Mouse (Mus musculus) intestine, embryonic 15.5 days (tissue): Measurements from ENCODE around the gene Wasf2. TPM values are rescaled to one million over a fixed set of nuclear protein-coding genes. Genes with fewer than 3 reads are reported as not detected.

Source experiments
- ATAC-seq: fragments of 200-750 bp; cut with Nextera tagmentation; 2 replicates; pipeline ENCODE4 v1.8.0; 2017; ENCODE audit warnings: moderate TSS enrichment, moderate library complexity
- H3K27ac ChIP-seq: fragments of 300-500 bp; sonication (generic); 2 replicates; pipeline ENCODE4 v1.5.1; 2015; ENCODE audit warnings: mild to moderate bottlenecking, inconsistent platforms
- H3K27me3 ChIP-seq: fragments of 300-500 bp; sonication (generic); replicated peaks from 2 replicates; pipeline ENCODE4 v1.6.1; 2015; ENCODE audit warnings: inconsistent platforms
- H3K36me3 ChIP-seq: fragments of 300-500 bp; sonication (generic); 2 replicates; pipeline ENCODE4 v1.6.1; 2015; ENCODE audit warnings: inconsistent platforms
- H3K4me1 ChIP-seq: fragments of 300-500 bp; sonication (generic); replicated peaks from 2 replicates; pipeline ENCODE4 v1.6.1; 2015; ENCODE audit warnings: inconsistent platforms
- H3K4me2 ChIP-seq: fragments of 300-500 bp; sonication (generic); replicated peaks from 2 replicates; pipeline ENCODE4 v1.6.1; 2015; ENCODE audit warnings: mild to moderate bottlenecking, inconsistent platforms
- H3K4me3 ChIP-seq: fragments of 300-500 bp; sonication (generic); replicated peaks from 2 replicates; pipeline ENCODE4 v1.5.1; 2015; ENCODE audit warnings: inconsistent platforms
- H3K9ac ChIP-seq: fragments of 300-500 bp; sonication (generic); 2 replicates; pipeline ENCODE4 v1.6.1; 2015; ENCODE audit warnings: inconsistent platforms
- H3K9me3 ChIP-seq: fragments of 300-500 bp; sonication (generic); 2 replicates; pipeline ENCODE4 v1.6.1; 2016; ENCODE audit warnings: inconsistent platforms
- WGBS: fragments of 180-500 bp; shearing (Covaris S2); methylation state at CpG from one replicate; pipeline ENCODE4 v1.1.7; 2015; 5-methylcytosine and 5-hydroxymethylcytosine counted together
- polyA plus RNA-seq: library from polyadenylated mRNA; unstranded; fragments of >200 nt; fragmentation: Nextera tagmentation; extraction: Ambion mirVana; gene quantifications from 2 replicates; pipeline ENCODE4 v1.2.1, GENCODE M21; 2015

Gene Wasf2
- polyA plus RNA-seq, 1 experiment from 2014 or later = 115 TPM

DNA sequence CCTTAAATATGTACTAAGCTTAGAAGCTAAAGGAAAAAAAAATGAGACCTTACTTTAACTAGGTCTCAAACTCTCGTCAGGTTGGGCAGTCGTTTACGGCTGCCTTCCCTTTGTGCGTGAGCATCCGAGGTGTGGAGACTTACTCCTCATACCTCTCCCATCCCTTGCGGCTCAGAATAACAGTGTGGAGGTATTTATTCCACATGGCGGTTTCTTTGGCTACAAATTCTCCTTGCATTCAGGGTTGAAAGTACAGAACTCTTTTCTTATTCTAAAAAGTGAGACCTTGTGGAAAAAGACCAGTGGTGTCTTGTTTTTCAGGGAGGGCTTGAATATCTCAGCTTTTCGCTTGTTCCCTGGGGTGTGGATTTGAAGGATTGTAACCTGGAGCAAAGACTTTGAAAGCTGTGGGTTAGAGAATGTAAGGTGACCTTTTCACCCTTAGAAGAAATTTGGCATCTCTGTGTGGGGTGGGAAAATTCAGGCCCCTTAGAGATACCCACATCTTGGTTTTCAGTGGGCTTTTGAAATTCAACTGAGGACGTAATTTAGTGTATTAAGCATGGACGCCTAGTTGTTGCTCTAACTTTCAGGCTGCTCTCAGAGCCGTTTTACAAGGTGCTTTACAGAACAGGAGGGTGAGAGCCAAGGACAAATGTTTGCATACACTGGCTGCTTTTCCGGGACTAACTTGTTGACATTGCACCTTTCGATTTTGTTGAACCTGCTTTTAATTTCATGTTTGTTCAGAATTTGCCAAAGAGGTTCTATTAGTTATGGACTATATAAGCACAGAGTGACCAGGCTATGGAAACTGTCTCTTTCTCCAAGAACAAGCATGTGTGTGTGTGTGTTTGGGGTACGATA is 54.0 kb downstream of the Wasf2 start:
- no peak for ATAC-seq
- H3K9me3 ChIP-seq = no peaks in the 10 kb centered on the region
- no peaks in the 10 kb centered on the region for H3K27me3 ChIP-seq
- H3K4me1 ChIP-seq = peaks cover 22% of the 10 kb centered on the region
- no peak overlapping the region for H3K4me3 ChIP-seq
- H3K27ac ChIP-seq = peak overlapping the region; percentile 78
- WGBS = 49% methylated on average over 14 of the region's 14 CpGs
- no peak overlapping the region for H3K4me2 ChIP-seq
- H3K36me3 ChIP-seq = peaks cover 19% of the 10 kb centered on the region
- no peak overlapping the region for H3K9ac ChIP-seq

DNA sequence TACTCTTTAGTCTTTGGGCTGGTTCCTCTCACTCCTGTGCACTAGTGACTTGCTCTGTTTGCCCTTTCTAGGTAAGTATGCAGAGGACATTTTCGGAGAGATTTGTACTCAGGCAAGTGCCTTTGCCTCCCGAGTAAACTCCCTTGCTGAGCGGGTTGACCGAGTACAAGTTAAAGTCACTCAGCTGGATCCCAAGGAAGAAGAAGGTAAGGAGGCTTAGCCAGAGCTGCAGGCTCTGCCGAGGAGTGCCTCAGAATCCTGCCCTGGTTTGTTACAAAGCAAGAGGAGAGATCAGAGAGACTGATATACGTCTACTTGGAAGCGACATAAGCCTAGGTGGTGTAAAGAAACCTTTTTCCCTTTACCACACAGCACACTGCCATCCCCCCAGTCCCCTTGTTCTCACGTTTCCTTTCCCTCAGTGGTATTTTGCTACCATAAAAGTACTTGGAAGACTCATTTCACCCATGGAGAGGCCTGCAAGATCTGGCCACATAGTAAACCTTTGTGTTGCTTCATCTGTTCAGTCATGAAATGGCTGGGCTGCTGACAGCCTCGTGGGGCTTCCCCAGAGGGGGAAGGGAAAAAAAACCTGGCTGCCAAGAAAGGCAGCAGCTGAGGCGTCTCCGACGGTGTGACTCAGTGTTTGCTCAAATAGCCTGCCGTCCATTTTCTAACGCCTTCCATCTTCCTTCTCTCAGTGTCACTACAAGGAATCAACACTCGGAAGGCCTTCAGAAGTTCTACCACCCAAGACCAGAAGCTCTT is 54.8 kb downstream of the Wasf2 start:
- peaks cover 22% of the 10 kb centered on the region for H3K4me1 ChIP-seq
- H3K4me3 ChIP-seq = no peak overlapping the region
- H3K9ac ChIP-seq = no peak overlapping the region
- ATAC-seq = peak; percentile 79
- WGBS = 26% methylated on average over 15 of the region's 15 CpGs
- no peak overlapping the region for H3K4me2 ChIP-seq
- H3K27ac ChIP-seq = peak overlapping the region; percentile 78
- H3K9me3 ChIP-seq = no peaks in the 10 kb centered on the region
- H3K27me3 ChIP-seq = no peaks in the 10 kb centered on the region
- H3K36me3 ChIP-seq = peaks cover 17% of the 10 kb centered on the region

DNA sequence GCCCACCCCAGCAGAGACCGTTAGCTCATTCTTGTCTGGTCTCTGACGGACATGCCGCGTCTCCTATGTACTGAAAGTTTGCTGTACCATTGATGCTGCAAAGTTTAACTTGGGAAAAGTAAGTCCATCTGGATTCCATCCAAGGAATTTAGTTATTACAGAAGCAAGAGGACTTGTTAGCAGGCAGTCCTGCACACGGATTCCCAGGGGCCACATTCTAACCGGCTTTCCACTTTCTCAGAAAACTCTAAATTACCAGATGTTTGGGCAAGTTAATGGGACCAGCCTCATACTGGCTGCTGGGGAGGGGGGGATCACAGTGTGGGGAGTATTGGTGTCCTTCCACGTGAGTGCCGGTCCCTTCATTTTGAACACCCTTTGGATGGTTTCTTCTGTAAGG is 55.6 kb downstream of the Wasf2 start:
- H3K36me3 ChIP-seq = peaks cover 25% of the 10 kb centered on the region
- H3K27ac ChIP-seq = peak overlapping the region; percentile 78; the same call in 1 of the 2 replicates
- H3K9me3 ChIP-seq = no peaks in the 10 kb centered on the region
- H3K9ac ChIP-seq = no peak overlapping the region
- H3K27me3 ChIP-seq = no peaks in the 10 kb centered on the region
- peaks cover 22% of the 10 kb centered on the region for H3K4me1 ChIP-seq
- no peak overlapping the region for H3K4me2 ChIP-seq
- H3K4me3 ChIP-seq = no peak overlapping the region
- WGBS = 56% methylated on average over 8 of the region's 8 CpGs
- no peak for ATAC-seq

DNA sequence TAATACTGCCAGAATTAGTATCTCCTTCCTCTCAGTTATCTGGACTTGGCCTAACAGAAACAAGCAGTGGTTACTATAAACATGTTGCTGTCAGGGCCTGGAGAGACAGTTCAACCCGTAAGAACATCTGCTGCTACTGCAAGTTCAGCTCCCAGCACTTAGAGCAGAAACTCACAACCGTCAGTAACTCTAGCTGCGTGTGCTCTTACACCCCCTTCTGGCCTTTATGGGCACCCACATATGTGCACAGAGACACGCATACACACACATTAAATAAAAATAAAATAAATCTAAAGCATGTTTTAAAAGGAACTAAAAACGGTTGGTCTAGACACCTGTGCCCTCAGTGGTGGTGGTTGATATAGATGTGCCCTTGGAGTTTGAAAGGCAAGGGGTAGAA is 56.6 kb downstream of the Wasf2 start:
- Histone ChIP-seq H3K4me2 (no peak overlapping the region), H3K9ac (no peak overlapping the region), H3K4me3 (no peak overlapping the region), H3K4me1 (peaks cover 22% of the 10 kb centered on the region), H3K27ac (no peak overlapping the region), H3K27me3 (no peaks in the 10 kb centered on the region), H3K36me3 (peaks cover 34% of the 10 kb centered on the region), H3K9me3 (no peaks in the 10 kb centered on the region)
- 89% methylated on average over 5 of the region's 5 CpGs for WGBS
- ATAC-seq = no peak

DNA sequence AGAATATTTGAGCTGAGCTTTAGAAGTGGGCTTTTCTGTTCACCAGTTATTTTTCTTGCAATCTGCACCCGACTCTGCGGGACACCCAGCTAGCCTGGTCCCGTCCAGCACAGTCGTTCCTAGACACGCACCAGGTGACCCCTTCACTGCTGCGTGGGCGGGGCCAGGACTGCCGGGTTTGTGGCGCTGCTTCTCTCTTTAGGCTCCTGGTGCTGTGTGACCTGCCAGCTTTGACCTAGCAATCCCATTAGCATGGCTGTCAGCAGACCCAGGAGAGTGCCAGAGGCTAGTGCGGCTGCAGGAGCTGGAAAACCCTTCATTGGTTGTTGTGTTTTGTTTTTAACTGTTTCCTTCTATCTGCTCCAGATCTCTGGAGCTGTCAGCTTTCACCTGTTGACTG is 59.1 kb downstream of the Wasf2 start:
- Histone ChIP-seq H3K27me3 (no peaks in the 10 kb centered on the region), H3K36me3 (peaks cover 48% of the 10 kb centered on the region), H3K4me2 (no peak overlapping the region), H3K4me3 (no peak overlapping the region), H3K9me3 (no peaks in the 10 kb centered on the region), H3K27ac (no peak overlapping the region), H3K9ac (no peak overlapping the region), H3K4me1 (peaks cover 12% of the 10 kb centered on the region)
- 69% methylated on average over 10 of the region's 10 CpGs for WGBS
- no peak for ATAC-seq

DNA sequence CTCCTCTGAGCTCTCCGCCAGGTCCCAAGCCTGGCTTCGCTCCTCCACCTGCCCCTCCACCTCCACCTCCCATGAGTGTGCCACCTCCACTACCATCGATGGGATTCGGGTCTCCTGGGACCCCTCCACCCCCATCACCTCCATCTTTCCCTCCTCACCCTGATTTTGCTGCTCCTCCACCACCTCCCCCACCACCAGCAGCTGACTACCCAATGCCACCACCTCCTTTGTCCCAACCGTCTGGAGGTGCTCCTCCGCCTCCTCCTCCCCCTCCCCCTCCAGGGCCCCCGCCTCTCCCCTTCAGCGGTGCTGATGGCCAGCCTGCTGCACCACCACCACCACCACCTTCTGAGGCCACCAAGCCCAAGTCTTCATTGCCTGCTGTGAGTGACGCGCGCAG is 64.2 kb downstream of the Wasf2 start:
- WGBS = 82% methylated on average over 11 of the region's 11 CpGs
- no peak overlapping the region for H3K4me2 ChIP-seq
- no peak for ATAC-seq
- H3K4me3 ChIP-seq = no peak overlapping the region
- no peak overlapping the region for H3K9ac ChIP-seq
- peaks cover 32% of the 10 kb centered on the region for H3K4me1 ChIP-seq
- H3K9me3 ChIP-seq = no peaks in the 10 kb centered on the region
- H3K27me3 ChIP-seq = no peaks in the 10 kb centered on the region
- H3K36me3 ChIP-seq = peaks cover 36% of the 10 kb centered on the region
- no peak overlapping the region for H3K27ac ChIP-seq

DNA sequence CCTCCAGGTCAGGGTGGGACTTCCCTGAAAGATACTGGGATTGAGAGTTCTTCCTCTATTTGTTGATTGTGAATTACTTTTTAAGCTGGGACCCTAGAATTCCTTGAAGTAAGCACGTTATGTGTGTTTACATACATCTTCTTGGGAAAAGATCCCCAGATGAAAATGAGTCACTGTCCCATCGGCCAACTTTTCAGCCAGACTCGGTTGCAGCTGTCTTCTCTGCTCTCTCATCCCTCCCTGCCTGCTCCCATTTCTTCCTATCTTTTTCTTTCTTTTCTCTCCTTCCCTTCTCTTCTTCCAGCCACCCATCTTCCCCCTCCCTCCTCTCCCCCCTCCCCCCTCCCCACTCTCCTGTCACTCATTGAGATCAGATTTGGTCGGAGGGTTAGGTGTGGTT is 64.7 kb downstream of the Wasf2 start:
- H3K4me2 ChIP-seq = no peak overlapping the region
- no peak overlapping the region for H3K9ac ChIP-seq
- 50% methylated on average over 4 of the region's 4 CpGs for WGBS
- no peaks in the 10 kb centered on the region for H3K27me3 ChIP-seq
- H3K27ac ChIP-seq = no peak overlapping the region
- H3K9me3 ChIP-seq = no peaks in the 10 kb centered on the region
- no peak overlapping the region for H3K4me3 ChIP-seq
- peaks cover 37% of the 10 kb centered on the region for H3K4me1 ChIP-seq
- peaks cover 33% of the 10 kb centered on the region for H3K36me3 ChIP-seq
- no peak for ATAC-seq

DNA sequence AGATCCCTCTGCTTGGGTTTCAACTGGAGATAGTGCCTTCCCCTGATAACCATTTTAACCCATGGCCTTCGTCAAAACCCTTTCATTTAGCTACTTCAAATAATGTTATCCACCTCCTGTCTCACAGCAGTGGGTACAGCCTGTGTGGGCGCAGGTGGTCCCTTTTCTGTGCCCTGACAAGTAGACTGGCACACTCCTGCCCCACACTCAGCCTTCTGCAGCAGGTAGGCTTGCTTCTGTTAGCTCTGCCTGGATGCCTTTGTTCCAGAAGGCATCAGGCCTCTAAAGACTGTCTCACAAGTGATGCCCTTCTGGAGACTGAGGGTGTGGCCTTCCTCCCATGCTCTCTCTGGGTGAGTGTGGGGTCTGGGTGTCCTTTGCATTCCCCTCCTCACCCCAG is 65.8 kb downstream of the Wasf2 start:
- H3K4me2 ChIP-seq = no peak overlapping the region
- H3K9ac ChIP-seq = no peak overlapping the region
- H3K36me3 ChIP-seq = peaks cover 22% of the 10 kb centered on the region; the same call in 1 of the 2 replicates
- no peak overlapping the region for H3K27ac ChIP-seq
- no peak overlapping the region for H3K4me3 ChIP-seq
- no peak for ATAC-seq
- no peaks in the 10 kb centered on the region for H3K27me3 ChIP-seq
- WGBS = 86% methylated on average over 2 of the region's 2 CpGs
- H3K9me3 ChIP-seq = no peaks in the 10 kb centered on the region
- H3K4me1 ChIP-seq = peaks cover 48% of the 10 kb centered on the region

DNA sequence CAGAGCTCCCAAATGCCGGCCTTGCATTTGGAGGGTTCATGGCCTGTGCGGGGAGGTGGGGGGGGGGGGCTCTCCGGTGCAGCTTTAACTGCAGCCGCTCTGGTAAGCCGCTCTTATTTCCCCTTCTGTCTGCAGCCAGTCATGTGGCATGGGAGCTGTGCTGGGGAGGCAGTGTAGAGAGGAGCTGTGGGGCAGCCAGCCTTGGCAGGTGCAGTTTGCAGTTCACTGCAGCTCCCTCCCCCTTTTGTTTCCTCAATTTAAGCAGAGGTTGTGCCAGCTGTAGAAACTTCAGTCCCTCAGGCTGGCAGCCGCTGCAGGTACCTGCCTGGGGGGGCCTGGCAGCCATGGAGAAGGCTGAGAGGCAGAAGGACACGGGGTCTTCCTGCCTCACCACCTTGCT is 66.5 kb downstream of the Wasf2 start:
- H3K27ac ChIP-seq = peak overlapping the region; percentile 81
- H3K36me3 ChIP-seq = peaks cover 16% of the 10 kb centered on the region; the same call in 1 of the 2 replicates
- no peaks in the 10 kb centered on the region for H3K9me3 ChIP-seq
- 0 out of 2 replicates have a peak overlapping the region, but pooled peaks have one; percentile 15 for H3K9ac ChIP-seq
- no peak overlapping the region for H3K4me2 ChIP-seq
- peaks cover 54% of the 10 kb centered on the region for H3K4me1 ChIP-seq
- H3K4me3 ChIP-seq = no peak overlapping the region
- no peak for ATAC-seq
- H3K27me3 ChIP-seq = no peaks in the 10 kb centered on the region
- 42% methylated on average over 7 of the region's 7 CpGs for WGBS

DNA sequence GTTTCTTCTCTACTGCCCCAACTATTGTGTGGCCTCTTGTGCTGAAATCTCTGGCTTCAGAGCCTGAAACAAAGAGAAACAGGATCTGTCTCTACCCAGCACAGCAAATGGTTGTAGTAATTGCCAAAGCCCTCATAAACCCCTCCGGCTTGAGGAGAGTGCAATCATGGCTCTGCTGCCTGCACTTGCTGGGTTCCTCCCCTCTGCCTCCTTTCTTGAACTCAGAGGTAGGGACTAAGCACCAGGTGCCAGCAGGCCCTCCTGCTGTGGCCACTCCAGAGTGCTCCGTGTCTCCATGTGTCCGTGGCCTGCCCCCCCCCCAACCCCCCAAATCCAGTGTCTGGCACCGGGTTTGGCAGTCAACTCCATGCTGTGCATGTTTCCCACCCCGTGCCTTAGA is 67.0 kb downstream of the Wasf2 start:
- Histone ChIP-seq H3K27ac (peak overlapping the region; percentile 81), H3K4me3 (no peak overlapping the region), H3K4me1 (peaks cover 54% of the 10 kb centered on the region), H3K4me2 (0 out of 2 replicates have a peak overlapping the region, but pooled peaks have one; percentile 5), H3K36me3 (peaks cover 13% of the 10 kb centered on the region; the same call in 1 of the 2 replicates), H3K9me3 (no peaks in the 10 kb centered on the region), H3K9ac (0 out of 2 replicates have a peak overlapping the region, but pooled peaks have one; percentile 15), H3K27me3 (no peaks in the 10 kb centered on the region)
- no peak for ATAC-seq
- 34% methylated on average over 5 of the region's 5 CpGs for WGBS

DNA sequence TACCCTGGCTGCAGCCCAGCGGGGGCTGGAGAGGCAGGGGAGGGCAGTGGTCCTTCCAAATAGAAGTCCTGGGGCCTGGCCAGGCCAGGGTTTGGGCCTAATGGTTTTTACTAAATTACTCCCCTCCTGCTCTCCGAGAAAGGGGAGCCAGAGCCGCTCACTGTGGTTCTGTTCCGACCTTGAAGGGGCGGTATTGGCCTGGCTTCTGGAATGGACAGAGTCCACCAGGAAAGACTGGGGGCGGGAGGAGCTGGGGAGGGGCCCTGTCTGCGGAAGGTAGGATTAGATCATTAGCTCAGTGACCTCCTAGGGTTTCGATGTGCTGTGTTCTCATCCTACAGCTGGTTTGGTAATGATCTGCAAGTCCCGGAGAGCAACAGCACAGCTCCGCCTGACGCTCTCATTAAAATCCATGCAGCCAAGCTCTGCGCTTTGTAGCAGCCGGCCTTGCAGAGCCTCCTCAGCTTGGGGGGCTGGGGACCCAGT is 67.5 kb downstream of the Wasf2 start:
- WGBS = 22% methylated on average over 13 of the region's 13 CpGs
- ATAC-seq = peak; percentile 42
- H3K4me2 ChIP-seq = 0 out of 2 replicates have a peak overlapping the region, but pooled peaks have one; percentile 12

More for the DNA sequence above, 67.5 kb downstream of the Wasf2 start:
- Histone ChIP-seq H3K27me3 (no peaks in the 10 kb centered on the region), H3K9me3 (no peaks in the 10 kb centered on the region), H3K9ac (0 out of 2 replicates have a peak overlapping the region, but pooled peaks have one; percentile 15), H3K36me3 (peaks cover 13% of the 10 kb centered on the region; the same call in 1 of the 2 replicates), H3K4me3 (no peak overlapping the region), H3K4me1 (peaks cover 54% of the 10 kb centered on the region), H3K27ac (peak overlapping the region; percentile 81)
